Mouse (Mus musculus): ENCODE data around the gene Phldb1.

DNA sequence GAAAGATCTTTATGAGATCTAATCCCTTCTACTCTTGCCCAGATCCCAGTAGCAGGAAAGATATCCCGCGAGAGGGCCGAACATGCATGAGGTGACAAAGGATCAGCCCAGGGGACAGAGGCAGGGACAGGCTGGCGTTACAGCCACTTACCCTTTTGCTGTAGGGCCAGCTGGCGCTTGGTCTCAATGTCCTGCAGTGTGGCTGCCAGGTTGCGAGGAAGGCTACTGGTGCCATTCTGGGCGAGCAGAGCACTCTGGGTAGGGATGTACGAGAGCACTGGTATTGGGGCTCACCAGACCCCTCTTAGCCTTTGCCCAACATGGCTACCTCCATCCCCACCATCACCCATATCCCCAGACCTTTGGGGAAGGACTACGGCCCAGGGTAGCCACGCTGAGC lies 35.8 kb downstream of the Phldb1 start:
- TF ChIP-seq CTCF (IDR thresholded peaks at IDR 0.05; ENCODE audit: extremely low read depth, insufficient read depth, low read length): no peak
- TF ChIP-seq POLR2A (IDR thresholded peaks at IDR 0.05; ENCODE audit: extremely low read depth, insufficient read depth, low read length): no peak
